Mouse (Mus musculus): Measurements from ENCODE around the gene Gm1043. TPM values are rescaled to one million over a fixed set of nuclear protein-coding genes. Genes with fewer than 3 reads are reported as not detected.

The Gm1043 gene
- polyA plus RNA-seq, 1 experiment from 2014 or later: 1.1 TPM

DNA sequence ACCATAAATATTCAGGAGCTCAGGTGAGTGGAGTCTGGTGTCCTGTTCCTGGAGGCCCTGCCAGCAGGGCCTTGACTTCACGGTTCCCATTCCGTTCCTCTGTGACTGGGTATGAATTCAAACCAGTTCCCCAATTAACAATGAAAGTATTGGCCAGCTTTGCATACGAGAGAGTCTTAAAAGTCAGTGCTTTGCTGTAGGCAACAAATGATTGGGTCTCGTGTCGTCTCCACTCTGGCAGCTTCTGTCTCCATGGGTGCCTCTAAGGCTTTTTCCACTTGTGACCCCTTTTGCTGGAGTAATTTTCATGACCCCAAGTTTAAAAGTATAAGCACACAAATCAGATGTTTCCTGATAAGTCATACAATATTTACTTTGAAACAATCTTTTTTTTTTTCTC is 4.6 kb upstream of the Gm1043 start:
- Histone ChIP-seq H3K4me1 (ENCODE audit: control insufficient read depth, insufficient read depth, low read length) (peaks cover 4% of the 10 kb centered on the region; the same call in 1 of the 2 replicates), H3K27ac (ENCODE audit: low read depth, low read length) (no peak overlapping the region), H3K4me2 (ENCODE audit: low read length) (no peak overlapping the region), H3K9me3 (replicated peaks; ENCODE audit: control insufficient read depth, low read length) (no peaks in the 10 kb centered on the region), H3K4me3 (ENCODE audit: low read depth, low read length) (no peak overlapping the region), H3K9ac (ENCODE audit: low read length) (no peak overlapping the region), H3K36me3 (ENCODE audit: control insufficient read depth, insufficient read depth, low read length) (no peaks in the 10 kb centered on the region), H3K27me3 (replicated peaks; ENCODE audit: control insufficient read depth, insufficient read depth, low read length) (no peaks in the 10 kb centered on the region)
- ATAC-seq: no peak
- DNase-seq (ENCODE audit: low spot score): no peak
- WGBS: 76% methylated on average over 5 of the region's 5 CpGs

DNA sequence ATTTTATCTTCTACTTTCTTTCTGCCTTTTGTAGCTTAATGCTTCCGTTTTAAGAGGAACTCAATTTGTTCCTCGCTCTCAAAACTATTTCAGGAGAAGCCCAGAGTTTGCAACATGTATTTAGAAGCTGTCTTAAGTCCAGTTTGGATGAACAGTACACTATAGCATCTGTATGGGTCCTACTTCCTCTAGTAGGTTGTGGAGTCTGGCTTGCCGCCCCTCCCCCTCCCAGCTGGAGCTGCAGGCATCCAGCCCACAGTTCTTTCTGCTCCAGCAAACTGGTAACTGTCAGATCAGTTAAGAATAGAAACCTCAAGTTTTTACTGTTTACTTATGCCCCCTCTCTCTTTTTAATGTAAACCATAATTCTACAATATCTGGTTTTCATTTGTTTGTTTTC is 2.8 kb upstream of the Gm1043 start:
- 16% methylated on average over 3 of the region's 3 CpGs for WGBS
- peaks cover 4% of the 10 kb centered on the region; the same call in 1 of the 2 replicates for H3K4me1 ChIP-seq (ENCODE audit: control insufficient read depth, insufficient read depth, low read length)
- ATAC-seq: peak; percentile 62; the same call in 1 of the 2 replicates
- H3K9ac ChIP-seq (ENCODE audit: low read length): no peak overlapping the region
- peak; percentile 69 for DNase-seq (ENCODE audit: low spot score)
- no peak overlapping the region for H3K4me2 ChIP-seq (ENCODE audit: low read length)
- H3K36me3 ChIP-seq (ENCODE audit: control insufficient read depth, insufficient read depth, low read length): no peaks in the 10 kb centered on the region
- H3K4me3 ChIP-seq (ENCODE audit: low read depth, low read length): no peak overlapping the region
- H3K27me3 ChIP-seq (replicated peaks; ENCODE audit: control insufficient read depth, insufficient read depth, low read length): no peaks in the 10 kb centered on the region
- peak overlapping the region; percentile 49; the same call in 1 of the 2 replicates for H3K27ac ChIP-seq (ENCODE audit: low read depth, low read length)
- H3K9me3 ChIP-seq (replicated peaks; ENCODE audit: control insufficient read depth, low read length): no peaks in the 10 kb centered on the region

DNA sequence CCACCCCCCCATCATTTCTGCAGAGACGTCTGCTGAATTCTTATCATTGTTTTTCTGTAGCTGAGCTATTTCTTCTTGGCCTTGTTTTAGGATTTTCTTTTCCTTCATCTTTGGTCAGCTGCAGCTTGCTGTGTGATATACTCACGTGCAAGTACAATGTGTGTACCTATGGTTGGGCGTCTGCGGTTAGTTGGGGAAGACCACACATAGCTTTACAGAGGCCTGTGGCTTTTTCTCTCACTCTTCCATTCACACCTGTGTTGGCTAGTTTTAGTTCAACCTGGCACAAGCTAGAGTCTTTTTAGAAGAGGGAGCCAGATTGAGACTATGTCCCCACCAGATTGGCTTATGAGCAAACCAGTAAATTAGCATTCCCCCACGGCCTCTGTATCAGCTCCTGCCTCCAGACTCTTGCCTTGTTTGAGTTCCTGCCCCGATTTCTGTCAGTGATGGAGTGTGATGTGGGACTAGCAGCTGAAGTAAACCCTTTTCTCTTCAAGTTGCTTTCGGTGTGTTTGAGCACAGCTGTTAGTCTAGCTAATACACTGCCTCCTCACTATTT is 1.9 kb upstream of the Gm1043 start:
- Histone ChIP-seq H3K27me3 (replicated peaks; ENCODE audit: control insufficient read depth, insufficient read depth, low read length) (no peaks in the 10 kb centered on the region), H3K27ac (ENCODE audit: low read depth, low read length) (peak overlapping the region; percentile 44; the same call in 1 of the 2 replicates), H3K4me1 (ENCODE audit: control insufficient read depth, insufficient read depth, low read length) (peaks cover 4% of the 10 kb centered on the region; the same call in 1 of the 2 replicates), H3K9ac (ENCODE audit: low read length) (no peak overlapping the region), H3K4me3 (ENCODE audit: low read depth, low read length) (no peak overlapping the region), H3K4me2 (ENCODE audit: low read length) (no peak overlapping the region), H3K9me3 (replicated peaks; ENCODE audit: control insufficient read depth, low read length) (no peaks in the 10 kb centered on the region), H3K36me3 (ENCODE audit: control insufficient read depth, insufficient read depth, low read length) (no peaks in the 10 kb centered on the region)
- DNase-seq (ENCODE audit: low spot score) (no peak), ATAC-seq (no peak; the same call in 1 of the 2 replicates)
- WGBS: 53% methylated on average over 7 of the region's 7 CpGs

GRCm38 (mm10) chr5:37083850-37084249 is 1.3 kb upstream of the Gm1043 start:
- DNase-seq (ENCODE audit: low spot score) (peak; percentile 65), ATAC-seq (peak; percentile 52)
- Histone ChIP-seq H3K27ac (ENCODE audit: low read depth, low read length) (peak overlapping the region; percentile 65; the same call in 1 of the 2 replicates), H3K9me3 (replicated peaks; ENCODE audit: control insufficient read depth, low read length) (no peaks in the 10 kb centered on the region), H3K4me3 (ENCODE audit: low read depth, low read length) (no peak overlapping the region), H3K4me2 (ENCODE audit: low read length) (no peak overlapping the region), H3K9ac (ENCODE audit: low read length) (no peak overlapping the region), H3K27me3 (replicated peaks; ENCODE audit: control insufficient read depth, insufficient read depth, low read length) (no peaks in the 10 kb centered on the region), H3K4me1 (ENCODE audit: control insufficient read depth, insufficient read depth, low read length) (peaks cover 4% of the 10 kb centered on the region; the same call in 1 of the 2 replicates), H3K36me3 (ENCODE audit: control insufficient read depth, insufficient read depth, low read length) (no peaks in the 10 kb centered on the region)
- 56% methylated on average over 9 of the region's 9 CpGs for WGBS

DNA sequence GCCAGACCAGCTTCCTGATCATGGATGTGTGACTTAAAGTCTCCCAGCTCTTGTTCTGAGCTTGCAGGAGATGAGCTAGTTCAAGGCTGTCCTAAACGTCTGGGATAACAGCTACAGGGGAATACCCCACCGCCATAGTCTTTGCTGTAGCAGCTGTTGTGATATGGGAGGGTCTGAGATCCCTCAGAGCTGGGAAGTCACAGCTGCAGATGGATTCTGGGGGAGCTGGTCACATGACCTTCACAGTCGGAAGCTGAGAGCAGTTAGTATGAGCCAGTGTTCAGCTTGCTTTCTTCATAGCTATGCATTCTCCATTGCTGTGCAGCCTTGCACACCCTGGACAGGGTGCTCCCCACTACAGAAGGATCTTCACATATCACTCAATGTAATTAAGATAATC is 748 bp downstream of the Gm1043 start:
- Histone ChIP-seq H3K9ac (ENCODE audit: low read length) (no peak overlapping the region), H3K4me3 (ENCODE audit: low read depth, low read length) (no peak overlapping the region), H3K36me3 (ENCODE audit: control insufficient read depth, insufficient read depth, low read length) (no peaks in the 10 kb centered on the region), H3K4me2 (ENCODE audit: low read length) (no peak overlapping the region), H3K4me1 (ENCODE audit: control insufficient read depth, insufficient read depth, low read length) (peaks cover 4% of the 10 kb centered on the region; the same call in 1 of the 2 replicates), H3K27me3 (replicated peaks; ENCODE audit: control insufficient read depth, insufficient read depth, low read length) (peaks cover 14% of the 10 kb centered on the region), H3K27ac (ENCODE audit: low read depth, low read length) (no peak overlapping the region), H3K9me3 (replicated peaks; ENCODE audit: control insufficient read depth, low read length) (no peaks in the 10 kb centered on the region)
- DNase-seq (ENCODE audit: low spot score) (no peak), ATAC-seq (no peak)
- WGBS: 81% methylated on average over 3 of the region's 3 CpGs

- no peak overlapping the region for H3K4me3 ChIP-seq (ENCODE audit: low read depth, low read length)
- whole genome bisulfite sequencing: 62% methylated on average over 2 of the region's 2 CpGs
Measured at GRCm38 (mm10) chr5:37087786-37088185, 2.6 kb downstream of the Gm1043 start.

GRCm38 (mm10) chr5:37088342-37089108 is 3.4 kb downstream of the Gm1043 start:
- no peak for DNase-seq (ENCODE audit: low spot score)
- H3K36me3 ChIP-seq (ENCODE audit: control insufficient read depth, insufficient read depth, low read length): no peaks in the 10 kb centered on the region
- no peaks in the 10 kb centered on the region for H3K9me3 ChIP-seq (replicated peaks; ENCODE audit: control insufficient read depth, low read length)
- H3K4me1 ChIP-seq (ENCODE audit: control insufficient read depth, insufficient read depth, low read length): peaks cover 6% of the 10 kb centered on the region; the same call in 1 of the 2 replicates
- no peak overlapping the region for H3K27ac ChIP-seq (ENCODE audit: low read depth, low read length)
- no peak overlapping the region for H3K9ac ChIP-seq (ENCODE audit: low read length)
- peaks cover 20% of the 10 kb centered on the region for H3K27me3 ChIP-seq (replicated peaks; ENCODE audit: control insufficient read depth, insufficient read depth, low read length)
- no peak overlapping the region for H3K4me2 ChIP-seq (ENCODE audit: low read length)
- no peak for ATAC-seq
- no peak overlapping the region for H3K4me3 ChIP-seq (ENCODE audit: low read depth, low read length)
- WGBS: 50% methylated on average over 1 of the region's 1 CpGs

More at GRCm38 (mm10) chr5:37087786-37088185, 2.6 kb downstream of the Gm1043 start:
- H3K9ac ChIP-seq (ENCODE audit: low read length): no peak overlapping the region
- peaks cover 6% of the 10 kb centered on the region; the same call in 1 of the 2 replicates for H3K4me1 ChIP-seq (ENCODE audit: control insufficient read depth, insufficient read depth, low read length)
- H3K4me2 ChIP-seq (ENCODE audit: low read length): no peak overlapping the region
- no peak for ATAC-seq
- H3K27me3 ChIP-seq (replicated peaks; ENCODE audit: control insufficient read depth, insufficient read depth, low read length): peaks cover 20% of the 10 kb centered on the region
- no peak overlapping the region for H3K27ac ChIP-seq (ENCODE audit: low read depth, low read length)
- no peaks in the 10 kb centered on the region for H3K36me3 ChIP-seq (ENCODE audit: control insufficient read depth, insufficient read depth, low read length)
- DNase-seq (ENCODE audit: low spot score): no peak
- H3K9me3 ChIP-seq (replicated peaks; ENCODE audit: control insufficient read depth, low read length): no peaks in the 10 kb centered on the region

GRCm38 (mm10) chr5:37091171-37091628 is 6.0 kb downstream of the Gm1043 start:
- Histone ChIP-seq H3K4me1 (ENCODE audit: control insufficient read depth, insufficient read depth, low read length) (peaks cover 6% of the 10 kb centered on the region; the same call in 1 of the 2 replicates), H3K4me2 (ENCODE audit: low read length) (peak overlapping the region; percentile 71), H3K27ac (ENCODE audit: low read depth, low read length) (no peak overlapping the region), H3K27me3 (replicated peaks; ENCODE audit: control insufficient read depth, insufficient read depth, low read length) (peaks cover 23% of the 10 kb centered on the region), H3K9ac (ENCODE audit: low read length) (peak overlapping the region; percentile 52), H3K9me3 (replicated peaks; ENCODE audit: control insufficient read depth, low read length) (no peaks in the 10 kb centered on the region), H3K36me3 (ENCODE audit: control insufficient read depth, insufficient read depth, low read length) (no peaks in the 10 kb centered on the region), H3K4me3 (ENCODE audit: low read depth, low read length) (peak overlapping the region; percentile 33)
- peak; percentile 75 for ATAC-seq
- peak; percentile 64 for DNase-seq (ENCODE audit: low spot score)
- WGBS: under 1% methylated on average over 47 of the region's 47 CpGs
